Mouse (Mus musculus): Measurements from ENCODE around the gene Aldh3b3.
"Not testable (repeated sequence)": the region's sequence is repeated elsewhere in the genome, so short reads cannot be mapped to it uniquely, and the experiment has no call there.

The Aldh3b3 gene

DNA sequence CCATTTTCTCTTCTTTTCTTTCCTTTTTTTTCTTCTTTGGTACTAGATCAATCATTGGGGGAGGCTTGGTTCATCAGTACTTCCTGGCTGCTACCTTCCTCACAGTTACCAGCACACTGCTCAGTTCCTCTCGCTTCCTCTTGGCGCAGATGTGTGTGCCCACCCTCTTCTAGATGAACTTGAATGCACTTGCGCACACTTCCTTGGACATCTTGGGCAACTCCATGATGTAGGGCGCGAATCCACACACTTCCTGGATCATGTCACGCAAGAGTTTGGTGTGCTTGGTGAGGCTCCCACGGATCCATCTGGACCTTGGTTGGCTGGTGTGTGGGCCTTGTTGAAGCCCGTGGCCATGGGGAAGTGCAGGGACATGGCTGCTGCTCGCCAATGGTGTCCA, 26.7 kb upstream of the Aldh3b3 start:
- in situ Hi-C loops (cut with MboI; ENCODE audit: low pct_unique_long_range_greater_than_20kb in 1 of 2, low sequenced_read_pairs in 2 of 2, unreplicated experiment in 1 of 2), result no loop called here

DNA sequence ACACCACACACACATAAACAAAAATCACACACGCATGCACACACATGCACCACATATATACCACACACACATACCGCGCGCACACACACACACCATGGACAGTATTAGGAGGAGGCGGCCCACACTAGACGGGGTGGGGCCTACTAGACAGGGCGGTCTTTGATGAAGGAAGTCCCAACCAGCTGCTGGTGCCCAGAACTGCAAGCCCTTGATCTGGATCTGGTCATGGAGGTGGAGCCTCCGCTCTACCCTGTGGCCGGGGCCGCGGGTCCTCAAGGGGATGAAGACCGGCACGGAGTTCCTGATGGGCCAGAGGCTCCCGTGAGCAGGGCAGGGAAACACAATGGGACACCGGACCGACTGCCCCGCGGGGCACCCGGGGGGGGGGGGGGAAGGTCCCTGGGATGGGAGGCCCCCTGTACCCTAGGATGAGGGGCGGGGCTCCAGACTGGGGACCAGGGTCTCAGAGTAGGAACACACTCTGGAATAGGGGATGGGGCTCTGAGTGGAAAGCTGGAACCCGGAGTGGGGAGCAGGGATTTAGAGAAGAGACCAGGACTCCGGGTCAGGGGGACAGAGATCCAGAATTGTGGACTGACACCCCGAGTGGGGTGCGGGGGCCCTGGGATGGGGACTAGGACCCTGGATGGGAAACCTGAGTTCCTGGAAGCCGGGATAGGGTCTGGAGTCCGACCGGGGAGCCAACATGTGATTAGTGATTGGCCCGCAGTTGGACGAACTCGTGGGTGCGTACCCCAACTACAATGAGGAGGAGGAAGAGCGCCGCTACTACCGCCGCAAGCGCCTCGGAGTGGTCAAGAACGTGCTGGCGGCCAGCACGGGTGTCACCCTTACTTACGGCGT, 23.2 kb upstream of the Aldh3b3 start, which contains the start of gene Unc93b1:
Unc93b1 (plus strand) TSS at position 155 of the 864 bp plus-strand sequence.
- in situ Hi-C loops (cut with MboI; ENCODE audit: low pct_unique_long_range_greater_than_20kb in 1 of 2, low sequenced_read_pairs in 2 of 2, unreplicated experiment in 1 of 2), result no loop called here

DNA sequence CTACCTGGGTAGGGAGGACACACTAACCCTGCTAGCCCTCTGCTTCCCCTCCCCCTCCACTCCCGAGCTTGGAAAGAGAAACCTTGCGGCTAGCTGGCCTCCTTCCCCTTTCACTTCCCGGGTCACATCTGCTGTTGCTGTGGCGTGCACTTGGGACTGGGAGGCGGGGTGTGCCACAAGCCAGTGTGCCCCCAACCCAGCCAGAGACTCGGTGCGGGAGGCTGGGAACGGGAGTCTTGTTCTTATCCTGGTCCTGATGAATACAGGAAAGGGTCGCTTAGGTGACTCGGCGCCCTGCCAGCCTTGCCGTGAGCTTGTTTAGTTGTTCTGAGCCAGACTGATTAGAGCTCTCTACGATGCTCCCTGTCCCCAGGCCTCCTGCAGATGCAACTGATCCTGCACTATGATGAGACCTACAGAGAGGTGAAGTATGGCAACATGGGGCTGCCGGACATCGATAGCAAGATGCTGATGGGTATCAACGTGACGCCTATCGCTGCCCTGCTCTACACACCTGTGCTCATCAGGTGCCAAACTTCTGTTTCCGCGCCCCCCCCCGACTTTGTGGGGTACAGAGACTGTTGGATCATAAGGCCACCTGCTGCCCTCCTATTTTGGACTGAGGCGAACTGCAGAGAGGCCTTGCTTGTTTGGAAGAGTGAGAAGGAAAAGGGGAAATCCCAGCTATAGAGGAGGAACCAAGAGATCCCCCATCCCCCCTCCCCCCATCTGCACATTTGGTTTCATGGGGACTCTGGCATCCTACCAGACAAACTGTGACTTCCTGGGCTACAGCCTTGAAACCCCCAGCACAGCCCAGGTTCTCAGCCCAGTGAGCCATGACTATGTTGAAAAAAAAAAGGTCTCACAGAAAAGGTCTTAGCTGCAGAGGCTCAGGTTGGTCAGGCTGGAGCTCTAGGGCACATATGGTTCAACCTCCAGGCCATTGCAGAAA, 22.3 kb upstream of the Aldh3b3 start:
- in situ Hi-C loops (cut with MboI; ENCODE audit: low pct_unique_long_range_greater_than_20kb in 1 of 2, low sequenced_read_pairs in 2 of 2, unreplicated experiment in 1 of 2), result no loop called here

GRCm38 (mm10) chr19:3942315-3942714, 16.1 kb upstream of the Aldh3b3 start:
- in situ Hi-C loops (cut with MboI; ENCODE audit: low pct_unique_long_range_greater_than_20kb in 1 of 2, low sequenced_read_pairs in 2 of 2, unreplicated experiment in 1 of 2), result no loop called here

DNA sequence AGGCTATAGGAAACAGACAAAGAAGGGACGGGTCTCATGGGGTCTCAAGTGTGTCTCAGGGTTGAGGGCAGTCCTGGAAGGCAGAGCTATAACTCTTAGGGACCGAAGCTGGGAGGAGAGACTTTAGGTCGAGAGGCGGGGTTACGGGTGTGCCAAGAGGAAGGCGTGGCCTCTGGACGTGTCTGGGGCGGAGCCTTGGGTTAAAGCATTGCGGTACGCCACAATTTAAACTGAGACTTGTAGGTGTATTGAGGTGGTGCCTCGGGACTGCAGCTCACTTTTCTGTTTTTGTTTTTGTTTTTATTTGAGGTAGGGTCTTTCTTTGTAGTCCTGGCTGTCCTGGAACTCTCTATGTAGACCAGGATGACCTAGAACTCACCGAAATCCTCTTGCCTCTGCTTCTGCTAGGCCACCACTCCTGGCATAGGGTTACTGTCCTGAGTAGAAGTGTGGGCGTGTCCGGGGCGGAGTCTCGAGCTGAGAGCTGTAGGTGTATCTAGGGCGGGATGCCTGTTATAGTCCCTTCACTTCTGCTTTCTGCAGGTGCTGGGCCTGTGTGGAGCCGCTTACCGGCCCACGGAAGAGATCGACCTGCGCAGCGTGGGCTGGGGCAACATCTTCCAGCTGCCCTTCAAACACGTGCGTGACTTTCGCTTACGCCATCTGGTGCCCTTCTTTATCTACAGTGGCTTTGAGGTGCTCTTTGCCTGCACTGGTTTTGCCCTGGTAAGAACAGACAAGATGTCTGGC, 15.3 kb upstream of the Aldh3b3 start:
- in situ Hi-C loops (cut with MboI; ENCODE audit: low pct_unique_long_range_greater_than_20kb in 1 of 2, low sequenced_read_pairs in 2 of 2, unreplicated experiment in 1 of 2), result no loop called here

GRCm38 (mm10) chr19:3945872-3946564, 12.4 kb upstream of the Aldh3b3 start:
- in situ Hi-C loops (cut with MboI; ENCODE audit: low pct_unique_long_range_greater_than_20kb in 1 of 2, low sequenced_read_pairs in 2 of 2, unreplicated experiment in 1 of 2), result no loop called here

- in situ Hi-C loops (cut with MboI; ENCODE audit: low pct_unique_long_range_greater_than_20kb in 1 of 2, low sequenced_read_pairs in 2 of 2, unreplicated experiment in 1 of 2), result no loop called here
Observed at GRCm38 (mm10) chr19:3946715-3947114, 11.7 kb upstream of the Aldh3b3 start.

GRCm38 (mm10) chr19:3947813-3948212, 10.6 kb upstream of the Aldh3b3 start:
- in situ Hi-C loops (cut with MboI; ENCODE audit: low pct_unique_long_range_greater_than_20kb in 1 of 2, low sequenced_read_pairs in 2 of 2, unreplicated experiment in 1 of 2), result no loop called here

GRCm38 (mm10) chr19:3948546-3948945, 9.9 kb upstream of the Aldh3b3 start:
- in situ Hi-C loops (cut with MboI; ENCODE audit: low pct_unique_long_range_greater_than_20kb in 1 of 2, low sequenced_read_pairs in 2 of 2, unreplicated experiment in 1 of 2), result no loop called here

DNA sequence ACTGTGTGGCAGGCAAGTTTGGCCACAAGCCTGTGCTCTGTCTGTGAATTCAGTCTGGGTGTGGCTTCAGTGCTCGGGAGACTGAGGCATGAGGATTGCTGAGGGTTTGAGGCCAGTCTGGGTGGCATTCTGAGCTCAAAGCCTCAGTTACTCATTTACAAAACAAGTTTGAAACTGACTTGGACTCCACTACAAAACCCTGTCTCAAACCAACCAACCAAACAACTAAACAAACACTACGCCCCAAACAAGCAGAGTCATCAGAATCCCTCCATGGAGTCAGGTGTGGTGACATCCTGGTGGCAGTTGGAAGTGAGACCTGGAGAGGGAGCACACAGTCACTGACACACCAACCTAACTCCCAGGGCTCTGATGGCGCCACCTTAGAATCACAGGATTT, 8.1 kb upstream of the Aldh3b3 start:
- in situ Hi-C loops (cut with MboI; ENCODE audit: low pct_unique_long_range_greater_than_20kb in 1 of 2, low sequenced_read_pairs in 2 of 2, unreplicated experiment in 1 of 2), result no loop called here

DNA sequence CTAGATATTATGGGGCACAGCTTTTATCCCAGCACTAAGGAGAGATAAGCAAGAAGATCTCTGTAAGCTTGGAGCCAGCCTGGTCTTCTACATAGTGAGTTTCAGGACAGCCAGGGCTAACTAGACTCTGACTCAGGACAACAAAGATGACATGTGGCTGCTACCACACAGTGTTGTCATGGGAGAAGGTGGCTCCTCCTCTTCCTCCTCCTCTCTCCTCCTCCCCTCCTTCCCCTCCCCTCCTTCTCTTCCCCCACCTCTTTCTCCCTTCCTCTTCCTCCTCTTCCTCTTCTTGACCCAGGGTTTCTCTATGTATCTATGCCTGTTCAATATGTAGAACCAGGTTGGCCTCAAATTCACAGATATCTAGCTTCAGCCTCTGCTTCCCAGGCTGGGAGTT, 7.0 kb upstream of the Aldh3b3 start:
- in situ Hi-C loops (cut with MboI; ENCODE audit: low pct_unique_long_range_greater_than_20kb in 1 of 2, low sequenced_read_pairs in 2 of 2, unreplicated experiment in 1 of 2), result no loop called here

GRCm38 (mm10) chr19:3952099-3952498, 6.3 kb upstream of the Aldh3b3 start:
- in situ Hi-C loops (cut with MboI; ENCODE audit: low pct_unique_long_range_greater_than_20kb in 1 of 2, low sequenced_read_pairs in 2 of 2, unreplicated experiment in 1 of 2), result no loop called here

GRCm38 (mm10) chr19:3955033-3955432, 3.4 kb upstream of the Aldh3b3 start:
- in situ Hi-C loops (cut with MboI; ENCODE audit: low pct_unique_long_range_greater_than_20kb in 1 of 2, low sequenced_read_pairs in 2 of 2, unreplicated experiment in 1 of 2), result no loop called here

DNA sequence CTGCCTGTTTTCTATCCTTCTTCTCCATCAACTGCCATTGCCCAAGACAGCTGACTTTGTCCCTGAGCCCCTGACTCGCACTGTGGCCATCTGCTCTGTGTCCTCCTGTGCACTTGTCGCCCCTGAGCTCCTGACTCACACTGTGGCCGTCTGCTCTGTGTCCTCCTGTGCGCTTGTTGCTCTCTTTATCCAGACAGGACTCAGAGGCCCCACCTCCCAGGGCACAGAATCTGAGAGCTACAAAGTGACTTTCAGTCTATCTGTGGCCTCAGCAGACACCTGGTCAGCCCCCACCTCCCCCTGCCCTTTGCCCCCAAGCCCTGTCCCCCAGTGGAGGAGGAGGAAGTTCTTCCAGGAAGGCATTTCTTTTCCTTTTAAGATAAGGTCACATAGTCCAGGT, 2.6 kb upstream of the Aldh3b3 start:
- in situ Hi-C loops (cut with MboI; ENCODE audit: low pct_unique_long_range_greater_than_20kb in 1 of 2, low sequenced_read_pairs in 2 of 2, unreplicated experiment in 1 of 2), result no loop called here

DNA sequence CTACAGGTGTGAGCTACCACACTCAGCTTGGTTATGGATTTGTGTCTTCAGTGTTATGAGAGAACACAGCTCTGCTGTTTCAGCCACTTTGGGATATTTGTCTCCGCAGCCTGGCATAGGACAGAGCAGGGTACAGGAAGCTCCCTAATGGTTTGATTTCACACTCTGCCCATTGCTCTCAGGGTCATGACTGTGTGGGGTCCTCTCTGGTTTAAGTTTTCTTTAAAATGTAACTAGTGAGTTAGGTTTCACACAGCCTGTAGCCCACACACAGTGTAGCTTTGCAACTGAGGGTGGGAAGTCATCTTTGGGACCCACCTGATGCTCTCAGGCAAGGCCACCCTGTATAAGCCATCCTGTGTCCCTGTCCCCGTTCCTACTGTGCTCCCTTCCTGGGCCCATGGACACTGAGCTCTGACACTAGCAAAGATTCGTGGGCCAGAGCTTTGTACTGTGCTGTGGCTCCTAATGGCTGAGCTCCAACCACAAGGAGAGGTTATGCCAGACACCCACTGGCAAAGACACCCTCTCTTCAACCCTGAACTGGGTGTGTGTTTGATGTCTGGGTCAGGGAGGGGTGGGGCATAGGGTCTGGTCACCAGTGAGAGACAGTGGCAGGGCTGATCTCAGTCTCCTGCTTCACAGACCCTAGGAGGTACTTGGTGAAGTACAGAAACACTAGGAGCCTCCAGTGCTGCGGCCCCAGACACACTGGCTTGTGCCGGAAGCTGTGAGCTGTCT, 979 bp upstream of the Aldh3b3 start:
- in situ Hi-C loops (cut with MboI; ENCODE audit: low pct_unique_long_range_greater_than_20kb in 1 of 2, low sequenced_read_pairs in 2 of 2, unreplicated experiment in 1 of 2), result not testable (repeated sequence)

GRCm38 (mm10) chr19:3959030-3959429, 585 bp downstream of the Aldh3b3 start:
- in situ Hi-C loops (cut with MboI; ENCODE audit: low pct_unique_long_range_greater_than_20kb in 1 of 2, low sequenced_read_pairs in 2 of 2, unreplicated experiment in 1 of 2), result no loop called here

DNA sequence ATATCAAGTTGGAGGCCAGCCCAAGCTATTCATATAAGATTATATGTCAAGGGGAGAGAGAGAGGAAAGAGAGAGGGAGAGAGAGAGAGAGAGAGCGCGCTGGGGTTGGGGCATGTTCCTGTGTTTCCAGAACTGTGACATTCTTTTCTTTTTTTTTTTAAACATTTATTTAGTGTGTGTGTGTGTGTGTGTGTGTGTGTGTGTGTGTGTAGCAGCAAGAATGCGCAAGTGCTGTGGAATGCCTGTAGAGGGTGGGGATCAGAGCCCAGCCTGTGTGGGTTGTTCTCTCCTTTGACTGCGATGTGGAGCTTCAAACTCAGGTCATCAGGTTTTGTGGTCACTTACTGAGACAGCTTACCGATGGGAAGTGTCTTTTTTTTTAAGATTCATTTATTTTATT, 1.8 kb downstream of the Aldh3b3 start:
- in situ Hi-C loops (cut with MboI; ENCODE audit: low pct_unique_long_range_greater_than_20kb in 1 of 2, low sequenced_read_pairs in 2 of 2, unreplicated experiment in 1 of 2), result no loop called here

- in situ Hi-C loops (cut with MboI; ENCODE audit: low pct_unique_long_range_greater_than_20kb in 1 of 2, low sequenced_read_pairs in 2 of 2, unreplicated experiment in 1 of 2), result not testable (repeated sequence)
Observed at GRCm38 (mm10) chr19:3961805-3962204, 3.4 kb downstream of the Aldh3b3 start.
